Mouse (Mus musculus) kidney, postnatal 0 days (tissue): ENCODE measurements around the gene Igf2bp3. TPM values are rescaled to one million over a fixed set of nuclear protein-coding genes. Genes with fewer than 3 reads are reported as not detected.

Experiments
- ATAC-seq: fragments of 200-750 bp; cut with Nextera tagmentation; replicated peaks from 2 replicates; pipeline ENCODE4 v1.8.0; 2017; ENCODE audit warnings: low read depth, moderate number of reproducible peaks, moderate TSS enrichment, moderate library complexity; ENCODE audit not compliant: low FRiP score
- DNase-seq: peaks from one replicate; pipeline ENCODE4 v3.0.0-alpha.2; 2016; ENCODE audit warnings: low spot score
- H3K27ac ChIP-seq: fragments of 300-500 bp; sonication (generic); 2 replicates; pipeline ENCODE4 v1.5.1; 2014; ENCODE audit warnings: mild to moderate bottlenecking
- H3K27me3 ChIP-seq: fragments of 300-500 bp; sonication (generic); 2 replicates; pipeline ENCODE4 v1.6.1; 2014; ENCODE audit warnings: low read length, mixed read lengths; ENCODE audit not compliant: insufficient read depth
- H3K36me3 ChIP-seq: fragments of 300-500 bp; sonication (generic); 2 replicates; pipeline ENCODE4 v1.6.1; 2014; ENCODE audit warnings: low read length, mixed read lengths; ENCODE audit not compliant: insufficient read depth
- H3K4me1 ChIP-seq: fragments of 300-500 bp; sonication (generic); replicated peaks from 2 replicates; pipeline ENCODE4 v1.6.1; 2014; ENCODE audit warnings: antibody characterized with exemption, low read length, mixed read lengths; ENCODE audit not compliant: insufficient read depth
- H3K4me2 ChIP-seq: fragments of 300-500 bp; sonication (generic); 2 replicates; pipeline ENCODE4 v1.6.1; 2014; ENCODE audit warnings: mild to moderate bottlenecking, low read length, moderate library complexity, mixed read lengths
- H3K4me3 ChIP-seq: fragments of 300-500 bp; sonication (generic); replicated peaks from 2 replicates; pipeline ENCODE4 v1.5.1; 2014; ENCODE audit warnings: low read depth, low read length
- H3K9ac ChIP-seq: fragments of 300-500 bp; sonication (generic); 2 replicates; pipeline ENCODE4 v1.6.1; 2014; ENCODE audit warnings: low read depth, low read length
- H3K9me3 ChIP-seq: fragments of 300-500 bp; sonication (generic); replicated peaks from 2 replicates; pipeline ENCODE4 v1.6.1; 2016; ENCODE audit warnings: low read length, inconsistent platforms, mixed read lengths
- CTCF ChIP-seq: IDR thresholded peaks from 2 replicates; pipeline ENCODE4 v1.5.1; 2016; ENCODE audit warnings: antibody characterized with exemption, low read depth, mild to moderate bottlenecking, moderate library complexity
- WGBS: fragments of 180-500 bp; shearing (Covaris S2); extraction: QIAGEN DNeasy Blood & Tissue Kit; methylation state at CpG from one replicate; pipeline ENCODE4 v1.1.7; 2014; 5-methylcytosine and 5-hydroxymethylcytosine counted together
- polyA plus RNA-seq: library from polyadenylated mRNA; unstranded; fragments of >200 nt; fragmentation: Nextera tagmentation; extraction: Ambion mirVana; gene quantifications from 2 replicates; pipeline ENCODE4 v1.2.1, GENCODE M21; 2015

The Igf2bp3 gene
- polyA plus RNA-seq, 1 experiment from 2014 or later, result 20.6 TPM

- H3K4me2 ChIP-seq, result no peak overlapping the region
- H3K36me3 ChIP-seq, result no peaks in the 10 kb centered on the region
- no peaks in the 10 kb centered on the region for H3K4me1 ChIP-seq
- no peak overlapping the region for H3K27ac ChIP-seq
- no peak overlapping the region for H3K9ac ChIP-seq
- peak; percentile 61 for TF ChIP-seq CTCF
- no peak for DNase-seq
- no peaks in the 10 kb centered on the region for H3K27me3 ChIP-seq
- no peak for ATAC-seq
- 63% methylated on average over 4 of the region's 4 CpGs for WGBS
- H3K9me3 ChIP-seq, result no peaks in the 10 kb centered on the region
- H3K4me3 ChIP-seq, result no peak overlapping the region
Observed at GRCm38 (mm10) chr6:49233356-49233755, 18.6 kb upstream of the Igf2bp3 start.

GRCm38 (mm10) chr6:49228126-49228679, 13.4 kb upstream of the Igf2bp3 start:
- no peak overlapping the region for H3K4me2 ChIP-seq
- H3K27me3 ChIP-seq, result peaks cover 25% of the 10 kb centered on the region
- peak; percentile 86 for TF ChIP-seq CTCF
- no peaks in the 10 kb centered on the region for H3K9me3 ChIP-seq
- no peak overlapping the region for H3K9ac ChIP-seq
- ATAC-seq (no peak), DNase-seq (peak; percentile 82)
- no peak overlapping the region for H3K4me3 ChIP-seq
- H3K4me1 ChIP-seq, result no peaks in the 10 kb centered on the region
- H3K36me3 ChIP-seq, result no peaks in the 10 kb centered on the region
- H3K27ac ChIP-seq, result no peak overlapping the region
- 9% methylated on average over 7 of the region's 7 CpGs for WGBS

GRCm38 (mm10) chr6:49227184-49227735, 12.5 kb upstream of the Igf2bp3 start:
- Histone ChIP-seq H3K27ac (no peak overlapping the region), H3K9ac (no peak overlapping the region), H3K9me3 (no peaks in the 10 kb centered on the region), H3K4me1 (no peaks in the 10 kb centered on the region), H3K4me2 (no peak overlapping the region), H3K4me3 (no peak overlapping the region), H3K36me3 (no peaks in the 10 kb centered on the region), H3K27me3 (peaks cover 32% of the 10 kb centered on the region)
- ATAC-seq (no peak), DNase-seq (peak; percentile 78)
- WGBS, result 7% methylated on average over 15 of the region's 15 CpGs
- TF ChIP-seq CTCF, result peak; percentile 57

GRCm38 (mm10) chr6:49225728-49226123, 11.0 kb upstream of the Igf2bp3 start:
- H3K4me2 ChIP-seq, result no peak overlapping the region
- no peaks in the 10 kb centered on the region for H3K9me3 ChIP-seq
- WGBS, result 59% methylated on average over 3 of the region's 3 CpGs
- ATAC-seq (no peak), DNase-seq (no peak)
- peaks cover 39% of the 10 kb centered on the region for H3K27me3 ChIP-seq
- no peaks in the 10 kb centered on the region for H3K36me3 ChIP-seq
- TF ChIP-seq CTCF, result no peak
- no peak overlapping the region for H3K27ac ChIP-seq
- H3K4me1 ChIP-seq, result no peaks in the 10 kb centered on the region
- no peak overlapping the region for H3K4me3 ChIP-seq
- H3K9ac ChIP-seq, result no peak overlapping the region

- H3K27ac ChIP-seq, result no peak overlapping the region
- H3K9me3 ChIP-seq, result no peaks in the 10 kb centered on the region
- no peak overlapping the region for H3K9ac ChIP-seq
- H3K4me3 ChIP-seq, result no peak overlapping the region
- H3K36me3 ChIP-seq, result no peaks in the 10 kb centered on the region
- 44% methylated on average over 11 of the region's 11 CpGs for WGBS
- DNase-seq (no peak), ATAC-seq (no peak)
- H3K4me2 ChIP-seq, result no peak overlapping the region
- no peaks in the 10 kb centered on the region for H3K4me1 ChIP-seq
- TF ChIP-seq CTCF, result no peak
- peaks cover 44% of the 10 kb centered on the region for H3K27me3 ChIP-seq
Observed at GRCm38 (mm10) chr6:49224923-49225727, 10.4 kb upstream of the Igf2bp3 start.

- peaks cover 45% of the 10 kb centered on the region for H3K27me3 ChIP-seq
- no peak for TF ChIP-seq CTCF
- H3K4me3 ChIP-seq, result no peak overlapping the region
- H3K4me1 ChIP-seq, result 0 out of 2 replicates have a peak, but pooled peaks cover 3% of the 10 kb centered on the region
- no peak overlapping the region for H3K4me2 ChIP-seq
- H3K9ac ChIP-seq, result no peak overlapping the region
- DNase-seq, result no peak
- H3K36me3 ChIP-seq, result no peaks in the 10 kb centered on the region
- H3K9me3 ChIP-seq, result no peaks in the 10 kb centered on the region
- no peak overlapping the region for H3K27ac ChIP-seq
- no peak for ATAC-seq
- WGBS, result 6% methylated on average over 7 of the region's 7 CpGs
Observed at GRCm38 (mm10) chr6:49221906-49222305, 7.1 kb upstream of the Igf2bp3 start.
